Mouse (Mus musculus): ENCODE data around the gene Ryr2.
"Not testable (repeated sequence)": the region's sequence is repeated elsewhere in the genome, so short reads cannot be mapped to it uniquely, and the experiment has no call there.

Ryr2 gene

DNA sequence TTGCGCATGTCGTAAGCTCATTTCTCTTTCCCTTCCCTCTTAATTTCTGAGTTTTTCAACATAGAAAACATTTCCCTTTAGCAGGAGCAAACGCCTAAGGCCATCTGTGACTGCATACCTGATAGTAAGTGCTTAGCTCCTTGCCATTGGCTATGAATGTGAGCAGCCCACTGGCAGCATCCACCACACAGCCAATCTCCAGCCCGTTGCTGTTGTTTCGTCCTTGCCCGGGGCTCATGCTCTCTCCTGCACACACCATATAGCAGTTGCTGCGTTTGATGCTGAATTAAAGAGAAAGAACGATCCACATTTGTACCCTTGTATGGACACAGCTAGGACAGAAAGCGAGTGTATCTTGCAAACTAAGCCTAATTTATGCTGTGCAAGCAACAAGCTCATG, 361.3 kb downstream of the Ryr2 start:
- no peak for DNase-seq

DNA sequence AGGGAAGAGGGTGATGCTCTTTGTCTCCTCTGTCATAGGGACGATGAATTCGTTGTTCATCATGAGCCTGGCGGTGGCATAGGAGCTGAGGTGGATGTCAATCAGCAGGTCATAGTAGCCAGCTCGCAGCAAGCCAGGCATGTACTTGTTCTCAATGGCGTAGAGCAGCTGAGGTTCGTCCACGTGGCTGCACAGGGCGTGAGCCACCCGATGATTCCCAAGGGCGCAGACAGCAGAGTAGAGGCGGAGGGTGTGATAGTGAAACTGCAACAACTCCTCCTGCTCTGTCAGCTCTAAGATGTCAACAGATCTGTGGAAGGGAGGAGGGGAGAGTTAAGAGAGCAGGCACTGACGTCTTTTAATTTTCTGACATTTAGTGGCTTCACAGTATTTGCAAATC, 368.5 kb downstream of the Ryr2 start:
- no peak for DNase-seq

DNA sequence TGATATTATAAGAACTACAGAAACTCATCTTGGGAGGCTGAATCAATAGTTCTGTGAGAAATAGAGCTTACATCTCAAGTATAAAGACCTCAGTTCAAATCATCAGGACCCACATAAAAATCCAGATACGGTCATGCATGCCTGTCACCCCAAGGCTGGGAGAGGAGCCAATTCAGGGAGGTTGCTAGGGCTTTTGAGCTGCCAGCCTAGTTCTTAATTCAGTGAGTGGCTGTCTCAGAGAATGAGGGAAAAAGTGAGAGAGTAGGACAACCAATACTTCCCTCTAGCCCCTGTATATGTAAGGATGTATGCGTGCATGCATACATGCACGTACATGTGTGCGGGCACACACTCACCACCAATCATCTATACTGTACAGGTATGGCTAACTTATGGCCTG, 390.5 kb downstream of the Ryr2 start:
- DNase-seq: no peak

DNA sequence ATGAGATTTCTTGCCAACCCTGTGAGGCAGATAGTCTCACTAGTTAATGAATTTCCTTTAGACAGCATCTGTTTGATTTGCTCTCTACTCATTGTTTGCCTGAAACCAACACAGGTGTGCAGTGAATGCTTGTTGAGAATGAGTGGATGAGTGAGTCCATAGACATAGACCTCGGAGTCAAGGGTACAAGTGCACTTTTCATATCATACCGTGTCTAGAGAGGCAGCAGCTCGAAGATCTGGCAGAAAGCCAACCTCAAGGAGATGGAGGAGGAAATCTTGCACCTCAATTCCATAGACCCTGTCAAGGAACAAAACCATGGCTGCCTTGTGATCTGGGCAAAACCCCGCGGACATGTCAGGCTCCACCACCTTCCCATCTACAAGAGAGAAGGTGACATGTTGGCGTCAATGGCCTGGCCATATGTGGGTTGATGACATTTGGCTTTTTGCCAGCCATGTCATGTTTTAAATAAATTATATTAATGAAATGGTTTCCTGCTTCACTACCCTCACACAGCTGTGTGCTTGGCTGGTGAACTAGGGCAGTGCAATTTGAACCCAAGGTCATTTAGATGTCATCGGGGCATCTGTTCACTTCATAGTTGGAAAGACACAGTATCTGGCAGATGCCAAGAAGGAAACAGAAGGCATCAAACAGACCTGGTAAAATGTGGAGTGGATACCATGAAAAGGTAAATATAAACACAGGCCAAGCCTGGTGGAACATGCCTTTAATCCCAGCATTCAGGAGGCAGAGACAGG, 396.9 kb downstream of the Ryr2 start:
- no peak for DNase-seq

DNA sequence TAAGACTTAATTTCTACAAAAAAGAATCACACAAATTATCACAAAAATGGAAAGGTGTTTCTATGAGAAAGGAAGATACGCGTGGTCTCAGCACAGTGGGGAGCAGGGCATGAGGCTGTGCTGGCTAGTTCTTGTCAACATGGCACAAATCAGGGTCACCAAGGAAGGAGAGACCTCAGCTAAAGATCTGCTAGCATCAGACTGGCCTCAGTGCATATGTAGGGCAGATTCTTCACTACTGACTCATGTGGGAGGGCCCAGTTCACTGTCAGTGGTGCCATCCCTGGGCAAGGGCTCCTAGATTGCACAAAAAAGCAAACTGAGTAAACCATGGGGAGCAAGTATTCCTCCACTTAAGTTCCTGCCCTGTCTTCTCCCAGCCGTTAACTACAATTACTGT, 405.0 kb downstream of the Ryr2 start:
- no peak for DNase-seq

DNA sequence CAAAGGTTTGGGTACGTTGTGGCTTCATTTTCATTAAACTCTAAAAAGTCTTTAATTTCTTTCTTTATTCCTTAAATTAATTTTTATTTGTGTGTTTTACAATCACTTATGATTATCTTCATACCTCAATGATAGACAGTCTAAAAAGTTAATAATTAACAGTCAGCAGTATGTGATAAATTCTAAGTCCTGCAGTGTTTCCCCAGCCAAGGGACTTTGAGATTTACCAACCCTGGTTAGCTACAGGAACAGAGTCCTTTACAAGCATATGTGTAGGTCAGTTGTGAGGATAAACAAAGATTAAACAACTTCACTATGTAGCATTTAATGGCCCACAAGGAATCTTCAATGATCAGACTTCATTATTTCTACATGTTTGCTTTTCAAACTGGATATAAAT, 410.2 kb downstream of the Ryr2 start:
- DNase-seq: no peak

DNA sequence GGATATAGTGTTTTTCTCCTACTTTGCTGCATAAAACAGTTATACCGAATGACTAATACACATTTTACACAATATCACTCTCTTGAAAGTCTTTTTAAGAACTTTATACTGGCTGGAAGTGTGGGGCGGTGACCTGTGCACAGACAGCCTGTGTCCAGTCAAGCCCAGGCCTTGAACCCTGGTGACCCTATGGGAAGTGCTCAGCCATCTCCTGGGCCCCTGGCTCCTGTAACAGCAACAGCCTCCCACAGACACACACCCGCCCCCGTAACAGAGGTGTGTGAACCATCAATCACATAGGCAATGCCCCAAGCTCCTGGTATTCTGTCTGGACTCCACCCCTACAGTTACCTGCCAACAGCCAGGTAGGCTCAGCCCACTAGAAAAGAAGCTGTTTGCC, 424.9 kb downstream of the Ryr2 start:
- DNase-seq: no peak

DNA sequence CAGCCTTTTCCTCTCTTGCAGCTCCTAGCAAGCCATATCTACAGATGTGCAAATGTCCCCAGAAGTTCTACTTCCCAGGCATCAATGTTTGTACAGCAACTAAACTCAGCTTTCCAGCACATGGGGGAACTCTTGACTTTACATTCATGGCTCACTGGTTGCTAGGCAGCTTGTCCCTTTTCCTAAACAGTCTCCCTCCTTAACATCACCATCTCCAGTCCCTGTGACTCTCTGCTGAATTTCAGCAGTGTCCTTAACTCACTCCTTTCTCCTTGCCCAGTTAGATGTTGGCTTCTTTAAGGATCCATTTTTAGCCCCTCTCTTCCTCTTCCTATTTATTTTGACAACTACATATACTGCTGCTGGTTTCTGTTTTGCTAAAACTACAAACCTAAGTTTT, 443.9 kb downstream of the Ryr2 start:
- DNase-seq: no peak

DNA sequence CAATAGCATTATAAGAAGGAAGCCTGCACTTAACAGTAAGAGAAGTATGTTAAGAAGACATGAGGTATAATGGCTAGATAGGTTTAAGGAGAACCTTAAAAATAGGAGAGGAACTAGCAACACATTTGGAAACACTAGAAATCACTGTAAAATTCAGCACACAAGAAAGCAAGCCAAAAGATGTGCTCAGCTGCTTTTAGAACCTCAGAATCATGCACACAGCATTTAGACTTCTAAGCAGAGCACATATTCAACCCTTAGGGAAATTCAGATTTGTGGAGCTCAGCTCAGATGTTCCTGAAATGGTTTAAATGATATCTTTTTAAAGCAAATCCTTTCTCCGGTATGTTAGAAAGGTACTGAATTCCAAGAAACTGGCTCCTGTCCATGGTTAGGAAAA, 461.9 kb downstream of the Ryr2 start:
- no peak for DNase-seq

DNA sequence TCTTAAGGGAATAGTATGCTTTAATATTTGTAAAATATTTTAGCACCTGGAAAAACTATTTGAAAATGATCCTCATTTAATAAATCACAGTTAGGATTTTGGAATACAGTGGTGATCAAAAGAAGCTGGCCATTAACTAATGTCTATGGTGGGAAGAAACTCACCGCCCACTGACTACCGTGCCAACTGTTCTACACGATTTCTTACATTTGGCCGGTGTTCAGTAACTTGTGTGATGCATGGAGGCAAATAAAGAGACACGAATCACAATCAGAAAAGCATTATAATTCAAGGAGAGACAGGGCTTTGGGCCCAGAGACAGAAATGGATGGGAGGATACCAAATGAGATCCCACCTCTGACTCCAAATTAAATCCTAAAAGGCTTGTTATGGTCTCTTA, 470.4 kb downstream of the Ryr2 start:
- DNase-seq: no peak

DNA sequence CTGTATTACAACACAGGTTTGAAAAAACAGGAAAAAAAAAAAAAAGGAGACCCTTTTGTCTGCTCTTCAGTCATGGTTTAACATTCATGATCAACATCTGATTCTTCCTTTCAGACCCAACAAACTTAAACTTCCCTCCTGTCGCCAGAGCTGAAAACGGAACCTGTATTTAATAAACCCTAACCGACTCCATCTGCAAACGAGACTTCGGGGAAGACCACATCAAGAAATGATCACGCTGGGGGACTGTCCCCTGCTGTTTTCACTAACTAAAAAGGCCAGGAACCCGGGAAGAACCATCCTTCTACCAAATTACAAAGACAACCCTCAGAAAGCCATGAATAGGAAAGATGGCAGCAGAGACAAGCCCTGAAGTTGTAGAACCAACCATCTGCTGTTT, 482.2 kb downstream of the Ryr2 start:
- no peak for DNase-seq

DNA sequence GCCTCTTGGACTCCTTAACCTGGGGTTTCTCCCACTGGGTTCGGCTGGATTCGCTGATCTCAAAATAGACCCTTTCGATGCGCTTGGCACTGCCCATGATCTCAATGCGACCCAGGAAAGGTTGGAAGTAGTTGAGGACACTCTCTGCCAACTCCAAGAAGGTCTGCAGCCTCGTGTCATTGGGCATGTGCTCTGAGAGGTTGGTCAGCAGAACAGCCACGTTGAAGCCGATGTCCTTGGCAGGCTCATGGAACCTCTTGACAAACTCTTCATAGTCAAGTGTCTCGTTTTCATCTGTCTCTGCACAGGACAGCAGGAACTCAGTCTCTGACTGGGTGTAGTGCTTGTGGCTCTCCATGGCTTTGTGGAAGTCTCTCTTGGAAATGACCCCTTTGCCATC, 511.3 kb downstream of the Ryr2 start:
- DNase-seq: no peak

DNA sequence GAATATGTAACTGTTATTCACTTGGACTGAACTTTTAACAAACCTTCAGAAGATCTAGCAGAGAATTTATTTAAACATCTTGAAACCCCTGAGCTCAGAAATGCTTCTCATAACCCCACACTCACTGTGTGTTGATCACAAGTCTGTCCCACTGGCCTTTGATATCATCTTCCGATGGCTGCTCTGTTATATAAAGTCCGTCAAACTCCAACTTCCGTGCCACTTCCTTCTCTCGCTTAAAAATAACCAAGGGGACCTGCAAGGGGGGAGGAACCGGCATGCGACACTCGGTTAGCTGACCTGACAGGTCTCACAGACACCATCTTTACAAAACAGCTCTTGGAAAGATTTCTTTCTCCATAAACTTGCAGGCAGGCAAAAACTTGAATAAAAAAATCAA, 521.5 kb downstream of the Ryr2 start:
- no peak for DNase-seq

DNA sequence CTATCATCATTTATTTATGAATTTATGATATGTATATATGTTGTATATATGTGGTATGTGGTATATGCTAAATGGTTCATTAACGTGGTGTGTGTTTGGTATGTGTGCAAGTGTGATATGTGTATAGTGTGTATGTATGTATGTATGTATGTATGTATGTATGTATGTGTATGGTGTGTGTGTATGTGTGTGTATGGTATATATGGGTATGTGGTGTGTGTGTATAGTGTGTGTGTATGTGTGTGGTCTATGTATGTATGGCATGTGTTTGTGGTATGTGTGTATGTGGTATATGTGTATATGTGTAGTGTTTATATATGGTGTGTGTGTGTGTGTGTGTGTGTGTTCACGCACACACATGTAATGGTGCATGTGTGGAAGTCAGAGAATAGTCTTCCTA, 534.2 kb downstream of the Ryr2 start:
- no peak for DNase-seq

DNA sequence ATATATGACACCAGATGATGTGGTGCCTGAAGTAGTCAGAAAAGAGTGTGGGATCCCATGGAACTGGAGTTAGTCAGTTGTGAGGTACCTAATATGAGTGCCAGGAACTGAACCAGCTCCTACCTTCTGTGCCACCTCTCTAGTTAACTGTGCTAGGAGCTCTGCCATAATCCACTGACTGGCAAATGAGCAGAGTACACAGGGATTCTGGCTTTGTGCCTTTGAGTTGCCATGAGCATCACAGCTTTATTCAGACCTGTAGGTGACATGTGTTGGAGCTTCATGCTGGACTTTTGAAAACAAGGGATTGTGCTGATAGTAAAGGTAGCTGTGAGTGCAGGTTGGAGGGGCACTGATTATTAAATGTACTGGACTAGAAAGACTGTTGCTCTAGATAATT, 539.4 kb downstream of the Ryr2 start:
- no peak for DNase-seq

DNA sequence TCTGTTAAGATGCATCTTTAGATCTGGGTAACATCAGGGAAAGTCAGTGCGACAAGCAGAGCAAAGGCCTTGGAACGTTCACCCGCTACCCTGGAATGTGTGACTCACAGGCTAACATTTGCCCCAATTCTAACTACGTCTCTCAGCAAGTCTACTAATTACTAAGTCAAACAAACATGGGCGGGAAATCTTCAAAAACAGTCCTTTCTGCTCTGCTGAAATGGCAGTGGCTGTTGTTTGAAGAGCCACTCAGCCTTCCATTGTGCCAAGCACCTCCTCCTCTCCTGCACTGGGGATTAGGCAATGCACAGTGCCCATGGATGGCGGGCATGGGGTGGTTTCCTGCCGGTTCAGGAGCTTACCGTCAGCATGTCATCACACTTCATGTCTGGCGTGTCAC, 540.3 kb downstream of the Ryr2 start:
- DNase-seq: no peak

DNA sequence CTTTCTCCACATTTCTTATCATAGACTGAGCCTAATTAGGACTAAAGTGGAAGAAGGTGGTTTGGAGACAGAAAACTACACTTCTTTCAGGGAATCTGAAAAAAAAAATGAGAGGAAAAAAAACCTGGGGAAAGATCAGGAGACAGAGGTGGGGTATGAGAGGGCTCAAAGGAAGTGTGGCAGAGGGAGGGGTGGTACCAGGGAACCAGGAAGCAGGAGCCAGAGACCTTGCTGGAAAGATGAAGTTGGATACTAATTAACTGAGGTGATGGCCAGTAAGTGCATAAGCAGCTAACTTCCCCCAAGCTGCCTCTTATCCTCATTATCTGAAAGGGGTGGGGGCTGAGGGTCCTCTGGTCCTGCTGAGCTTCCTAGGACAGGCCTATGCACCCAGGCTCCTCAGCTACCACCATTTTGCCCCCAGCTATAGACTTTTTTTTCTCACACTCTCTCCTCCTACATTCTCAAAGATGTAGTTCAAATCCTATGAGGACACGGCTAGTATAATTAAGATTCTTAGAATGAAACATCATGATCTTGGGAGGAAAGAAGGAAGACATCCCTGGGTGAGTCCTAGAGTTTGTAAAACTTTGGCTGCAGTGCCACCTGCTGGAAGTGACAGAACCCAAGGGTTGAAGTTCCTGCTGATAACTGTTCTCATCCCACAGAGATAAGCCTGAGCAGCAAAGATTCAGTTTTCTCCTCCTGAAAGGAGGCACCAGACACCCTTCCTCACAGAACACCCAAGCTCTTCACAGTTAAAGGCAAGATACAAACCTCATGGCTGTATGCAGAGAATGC, 543.3 kb downstream of the Ryr2 start:
- DNase-seq: peak; percentile 42 to 71

DNA sequence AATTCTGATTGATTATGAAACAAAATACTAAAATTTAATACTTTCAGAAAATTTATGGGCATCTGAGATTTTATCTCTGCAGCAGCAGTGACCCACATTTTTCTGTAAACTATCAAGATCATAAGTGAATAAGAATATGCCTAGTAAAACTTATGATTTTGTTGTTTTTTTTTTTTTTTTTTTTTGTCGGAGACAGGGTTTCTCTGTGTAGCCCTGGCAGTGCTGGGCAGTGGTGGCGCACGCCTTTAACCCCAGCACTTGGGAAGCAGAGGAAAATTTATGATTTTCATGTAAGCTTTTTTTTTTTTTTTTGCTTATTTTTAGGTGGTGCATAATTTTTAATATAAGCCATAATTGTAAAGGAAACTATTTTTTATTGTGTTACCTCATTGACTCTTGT, 557.1 kb downstream of the Ryr2 start:
- DNase-seq: no peak

DNA sequence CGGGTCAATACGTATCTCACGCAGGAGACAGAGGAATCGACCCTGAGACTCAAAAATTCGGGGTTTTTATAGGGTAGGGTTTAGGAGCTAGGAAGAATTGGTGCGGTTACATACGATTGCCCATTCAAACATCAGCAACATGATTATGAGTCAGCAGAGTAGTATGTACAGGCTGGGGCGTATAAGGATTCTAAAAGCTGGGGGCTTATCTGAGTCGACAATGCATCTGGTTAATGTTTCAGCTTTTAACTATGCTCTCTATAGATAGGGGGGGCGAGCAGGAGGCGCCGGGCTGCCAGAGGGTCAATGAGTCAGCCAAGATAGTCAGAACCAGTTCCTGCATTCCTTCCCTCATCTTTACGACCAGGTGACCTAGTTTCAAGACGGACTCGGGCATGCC, 557.6 kb downstream of the Ryr2 start:
- DNase-seq: not testable (repeated sequence)

DNA sequence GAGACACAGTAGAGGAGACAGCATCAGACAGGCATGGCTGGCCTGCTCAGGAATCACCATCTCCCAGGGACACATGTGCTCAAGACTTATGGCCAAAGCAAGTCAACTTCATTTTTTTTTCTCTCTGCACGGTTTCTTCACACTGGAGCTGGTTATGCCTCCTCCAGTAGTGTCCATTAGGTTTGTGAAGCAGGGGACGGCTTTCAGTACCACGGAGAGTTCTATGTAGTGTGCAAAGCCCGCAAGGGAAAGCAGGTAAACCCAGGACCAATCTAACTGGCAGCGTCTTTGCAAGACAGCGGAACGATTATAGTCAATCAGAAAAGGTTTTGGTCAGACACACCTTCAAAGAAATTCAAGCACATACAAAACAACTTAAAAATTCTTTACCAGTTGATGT, 560.9 kb downstream of the Ryr2 start:
- DNase-seq: peak in 1 of 2 experiments; percentile 4

DNA sequence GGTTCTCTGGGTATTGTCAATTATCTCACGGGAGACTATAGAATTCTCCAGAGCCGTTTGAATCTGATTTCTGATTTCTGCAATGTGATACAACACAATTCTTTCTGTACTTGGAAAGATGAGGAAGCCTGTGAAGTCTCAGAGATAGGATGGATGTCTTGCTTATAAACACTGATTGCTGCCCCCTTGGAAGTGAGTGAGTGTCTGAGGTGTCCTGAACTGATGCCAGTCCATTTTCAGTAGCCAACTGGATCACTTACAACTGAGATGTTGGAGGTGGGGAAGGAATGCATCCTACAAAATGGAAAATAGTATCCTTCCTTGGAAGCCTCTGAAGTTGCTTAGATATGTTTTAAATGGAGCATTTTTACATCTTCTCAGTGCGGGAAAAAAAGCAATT, 564.2 kb downstream of the Ryr2 start:
- no peak for DNase-seq

DNA sequence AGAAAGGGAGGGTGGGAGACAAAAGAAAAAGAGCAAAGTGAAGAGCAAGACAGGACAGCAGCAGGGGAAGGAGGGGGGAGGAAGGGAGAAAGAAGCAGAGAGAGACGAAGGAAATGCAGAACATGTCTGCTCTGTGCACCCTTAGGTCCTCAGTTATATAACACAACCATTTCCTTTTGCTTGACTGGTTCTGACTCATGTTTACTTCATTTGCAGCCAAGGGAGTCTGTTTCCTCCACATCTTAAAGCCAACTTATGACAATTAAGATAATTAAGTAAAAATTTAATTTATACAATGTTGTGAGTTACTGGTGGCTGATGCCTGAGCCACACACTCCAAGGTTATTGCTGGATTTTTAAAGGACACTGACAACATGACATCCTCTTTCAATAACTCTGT, 569.9 kb downstream of the Ryr2 start:
- DNase-seq: no peak

DNA sequence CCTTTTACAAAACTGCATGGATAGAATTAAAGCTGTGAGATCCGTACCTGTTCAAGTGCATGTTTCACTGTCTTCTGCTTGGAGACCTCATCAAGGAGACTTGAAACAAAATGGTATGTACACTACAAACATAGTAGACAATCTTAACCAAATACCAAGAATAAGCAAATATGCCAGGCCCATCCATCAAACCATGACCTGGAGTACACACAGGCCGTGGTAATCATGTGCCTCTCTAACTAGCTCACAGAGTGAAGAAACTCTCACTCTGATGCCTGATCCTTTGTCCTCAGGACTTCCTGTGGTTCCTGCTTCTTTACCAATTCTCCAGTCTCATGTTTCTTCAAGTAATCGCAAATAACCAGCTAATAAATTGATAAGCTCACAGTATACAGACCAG, 570.9 kb downstream of the Ryr2 start:
- no peak for DNase-seq

DNA sequence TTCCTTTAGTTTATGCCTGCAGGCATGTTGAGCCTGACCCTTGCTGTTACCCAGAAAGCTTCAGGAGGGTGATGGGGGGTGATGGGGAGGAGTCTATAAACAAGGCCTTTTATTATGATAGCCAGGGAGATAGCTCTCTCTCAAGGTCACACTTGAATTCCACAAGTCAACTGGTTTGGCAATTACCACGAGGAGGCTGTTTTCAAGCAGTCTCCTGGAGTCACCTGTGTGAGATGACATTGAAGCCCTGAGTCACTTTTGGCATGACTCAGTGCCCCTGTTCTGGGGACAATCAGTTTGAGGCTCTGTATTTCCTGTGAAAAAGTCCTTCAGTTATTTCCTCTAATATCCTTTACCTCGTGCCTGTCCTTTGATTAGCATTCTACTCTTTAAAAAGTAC, 573.5 kb downstream of the Ryr2 start:
- DNase-seq: no peak

Data from kidney, postnatal 25 days (tissue).